Mouse (Mus musculus) cerebellum, postnatal 25 days (tissue): ENCODE data around the gene Cpne9.
A peak's percentile ranks its signal among the peaks of the same experiment; 100 is the strongest.
"Not testable (repeated sequence)": the region's sequence is repeated elsewhere in the genome, so short reads cannot be mapped to it uniquely, and the experiment has no call there.

Experiments
- DNase-seq, 2 experiments: peaks; one replicate each; pipeline ENCODE4 v3.0.0; 2021; ENCODE audit warnings: mixed read lengths in 2 of 2

The Cpne9 gene

GRCm38 (mm10) chr6:113290346-113290745 is 8.2 kb downstream of the Cpne9 start:
- DNase-seq: peak in 1 of 2 experiments; percentile 27

- no peak for DNase-seq
These were observed 10.8 kb downstream of the Cpne9 start for GRCm38 (mm10) chr6:113292938-113293337.

GRCm38 (mm10) chr6:113296046-113296445 is 13.9 kb downstream of the Cpne9 start:
- DNase-seq: no peak

- DNase-seq: no peak
These were observed 14.5 kb downstream of the Cpne9 start for GRCm38 (mm10) chr6:113296639-113297038.

GRCm38 (mm10) chr6:113301350-113301749 is 19.2 kb downstream of the Cpne9 start:
- no peak for DNase-seq

GRCm38 (mm10) chr6:113302258-113302657 is 20.2 kb downstream of the Cpne9 start:
- peak in 1 of 2 experiments; percentile 27 for DNase-seq

- peak; percentile 99 for DNase-seq
These were observed 24.3 kb downstream of the Cpne9 start for GRCm38 (mm10) chr6:113306322-113306985.

- no peak for DNase-seq
These were observed 24.9 kb downstream of the Cpne9 start, which contains the start of gene Brpf1 for GRCm38 (mm10) chr6:113306986-113307349. Gene Brpf1, plus strand, starts transcription at chr6:113307137.

GRCm38 (mm10) chr6:113307481-113308121 is 25.5 kb downstream of the Cpne9 start:
- peak in 1 of 2 experiments; percentile 56 for DNase-seq

GRCm38 (mm10) chr6:113308141-113308540 is 26.0 kb downstream of the Cpne9 start:
- DNase-seq: peak; percentile 88 to 90

GRCm38 (mm10) chr6:113315972-113316371 is 33.9 kb downstream of the Cpne9 start:
- DNase-seq: no peak

GRCm38 (mm10) chr6:113326533-113327315 is 44.6 kb downstream of the Cpne9 start, which contains the start of gene Ogg1:
Gene Ogg1, plus strand, starts transcription at chr6:113326972.
- DNase-seq: peak; percentile 96 to 97

GRCm38 (mm10) chr6:113329396-113329795 is 47.3 kb downstream of the Cpne9 start:
- DNase-seq: no peak

GRCm38 (mm10) chr6:113330547-113330946 is 48.4 kb downstream of the Cpne9 start:
- no peak for DNase-seq

GRCm38 (mm10) chr6:113331721-113332120 is 49.6 kb downstream of the Cpne9 start:
- DNase-seq: no peak

- DNase-seq: not testable (repeated sequence)
These were observed 50.6 kb downstream of the Cpne9 start for GRCm38 (mm10) chr6:113332734-113333133.

GRCm38 (mm10) chr6:113333137-113333950 is 51.2 kb downstream of the Cpne9 start:
- peak in 1 of 2 experiments; percentile 59 for DNase-seq

- no peak for DNase-seq
These were observed 52.1 kb downstream of the Cpne9 start for GRCm38 (mm10) chr6:113334216-113334615.

GRCm38 (mm10) chr6:113336852-113337620 is 54.9 kb downstream of the Cpne9 start:
- peak in 1 of 2 experiments; percentile 38 for DNase-seq

GRCm38 (mm10) chr6:113341574-113341973 is 59.5 kb downstream of the Cpne9 start:
- no peak for DNase-seq

- no peak for DNase-seq
These were observed 60.2 kb downstream of the Cpne9 start for GRCm38 (mm10) chr6:113342297-113342696.
